In genomic region chr2:29922011-29922410, GRCm38 (mm10) we compare ENCODE assay signal across 10 mouse cellular contexts. TPM values are rescaled to one million over a fixed set of nuclear protein-coding genes. Genes with fewer than 3 reads are reported as not detected.
A peak's percentile ranks its signal among the peaks of the same experiment; 100 is the strongest.
DNase-seq lines count a peak whose midpoint lies in the region; ATAC-seq and TF ChIP-seq lines count a peak whose summit lies in the region.
"Had no signal": no experiment of that assay in that cellular context is flagged by ENCODE, and none has a peak within 500 bp of the region (broad histone marks: within the 10 kb centered on the region; RNA-seq: fewer than 3 reads in every experiment).

No protein-coding gene starts in this region.

- H3K4me1 ChIP-seq in heart, adult 2 months (ENCODE audit: control insufficient read depth, insufficient read depth, low read length): no peaks in the 10 kb centered on the region
- peaks cover 6% of the 10 kb centered on the region for H3K4me1 ChIP-seq in heart, embryonic 12.5 days (replicated peaks)
- H3K4me1 ChIP-seq in heart, postnatal 0 days (ENCODE audit: control insufficient read depth, insufficient read depth): no peaks in the 10 kb centered on the region
- no peaks in the 10 kb centered on the region for H3K4me1 ChIP-seq in lung, embryonic 14.5 days (ENCODE audit: insufficient read depth)
- H3K4me1 ChIP-seq: limb, embryonic 12.5 days had no signal

- H3K4me3 ChIP-seq in heart, adult 2 months: no peak overlapping the region
- no peak overlapping the region for H3K4me3 ChIP-seq in heart, embryonic 12.5 days
- H3K4me3 ChIP-seq in heart, postnatal 0 days (ENCODE audit: low read depth, low read length): no peak overlapping the region
- H3K4me3 ChIP-seq in lung, embryonic 14.5 days (ENCODE audit: low read depth, low read length): no peak overlapping the region
- H3K4me3 ChIP-seq: limb, embryonic 12.5 days had no signal

- intact Hi-C loops in heart, adult 2 months (cut with DNase I): no loop called here

- no peak overlapping the region for H3K9ac ChIP-seq in heart, adult 2 months (ENCODE audit: low read depth, low read length)
- no peak overlapping the region for H3K9ac ChIP-seq in heart, embryonic 12.5 days
- no peak overlapping the region for H3K9ac ChIP-seq in heart, postnatal 0 days (replicated peaks; ENCODE audit: low read depth, low read length)
- no peak overlapping the region for H3K9ac ChIP-seq in lung, embryonic 14.5 days

- TF ChIP-seq EP300 in heart, adult 2 months (IDR thresholded peaks at IDR 0.05; ENCODE audit: insufficient read depth, low read depth, low read length): no peak
- TF ChIP-seq EP300 in heart, postnatal 0 days (IDR thresholded peaks at IDR 0.05; ENCODE audit: low read depth): no peak

- DNase-seq in heart, adult 2 months: peak; percentile 78 to 79
- peak; percentile 90 for DNase-seq in A20 (ENCODE audit: low read depth, low spot score)
- DNase-seq in adrenal gland, postnatal 25 days: peak; percentile 59
- DNase-seq in heart, postnatal 0 days (ENCODE audit: low spot score): peak; percentile 22
- peak; percentile 89 for DNase-seq in lung, embryonic 14.5 days
- DNase-seq in spleen, postnatal 14 days (ENCODE audit: low spot score in 2 of 2): peak; percentile 25 to 46

- no peaks in the 10 kb centered on the region for H3K27me3 ChIP-seq in heart, adult 2 months (ENCODE audit: control insufficient read depth, insufficient read depth, low read length)
- no peaks in the 10 kb centered on the region for H3K27me3 ChIP-seq in heart, embryonic 12.5 days (replicated peaks)
- H3K27me3 ChIP-seq in heart, postnatal 0 days (ENCODE audit: control insufficient read depth, insufficient read depth, low read length): no peaks in the 10 kb centered on the region
- H3K27me3 ChIP-seq in lung, embryonic 14.5 days (ENCODE audit: insufficient read depth, low read length): no peaks in the 10 kb centered on the region
- H3K27me3 ChIP-seq: limb, embryonic 12.5 days had no signal

- no peak overlapping the region for H3K27ac ChIP-seq in heart, adult 2 months
- no peak overlapping the region for H3K27ac ChIP-seq in heart, embryonic 12.5 days (ENCODE audit: poor library complexity, severe bottlenecking)
- H3K27ac ChIP-seq in heart, postnatal 0 days (ENCODE audit: low read depth): no peak overlapping the region
- H3K27ac ChIP-seq in lung, embryonic 14.5 days (ENCODE audit: low read depth): no peak overlapping the region
- H3K27ac ChIP-seq: limb, embryonic 12.5 days had no signal

- no peak for TF ChIP-seq POLR2A in heart, adult 2 months (IDR thresholded peaks at IDR 0.05; ENCODE audit: insufficient read depth, low read depth, low read length)

- no peaks in the 10 kb centered on the region for H3K9me3 ChIP-seq in heart, embryonic 12.5 days (replicated peaks)
- H3K9me3 ChIP-seq in heart, postnatal 0 days (replicated peaks; ENCODE audit: control insufficient read depth, low read length): no peaks in the 10 kb centered on the region
- no peaks in the 10 kb centered on the region for H3K9me3 ChIP-seq in lung, embryonic 14.5 days (ENCODE audit: low read depth, low read length)
- H3K9me3 ChIP-seq: G1E; limb, embryonic 12.5 days had no signal

- H3K79me2 ChIP-seq in heart, adult 2 months (replicated peaks; ENCODE audit: control insufficient read depth, insufficient read depth, low read length): no peaks in the 10 kb centered on the region

- no peak overlapping the region for H3K4me2 ChIP-seq in heart, embryonic 12.5 days
- no peak overlapping the region for H3K4me2 ChIP-seq in heart, postnatal 0 days (ENCODE audit: low read depth, low read length)
- H3K4me2 ChIP-seq in lung, embryonic 14.5 days: no peak overlapping the region
- H3K4me2 ChIP-seq: limb, embryonic 12.5 days had no signal

- no peak for TF ChIP-seq CTCF in heart, adult 2 months (IDR thresholded peaks at IDR 0.05)
- no peak for TF ChIP-seq CTCF in heart, postnatal 0 days (IDR thresholded peaks at IDR 0.05; ENCODE audit: low read depth)
- TF ChIP-seq CTCF in lung, embryonic 14.5 days (IDR thresholded peaks at IDR 0.05; ENCODE audit: low read depth): no peak

- 17% methylated on average over 11 of the region's 11 CpGs for WGBS in heart, adult 2 months
- WGBS in heart, embryonic 12.5 days: 58% methylated on average over 11 of the region's 11 CpGs
- 34% methylated on average over 11 of the region's 11 CpGs for WGBS in heart, postnatal 0 days
- 23% methylated on average over 11 of the region's 11 CpGs for WGBS in lung, embryonic 14.5 days

- no peak for ATAC-seq in heart, embryonic 12.5 days (ENCODE audit: insufficient number of reproducible peaks, low FRiP score)
- ATAC-seq in heart, postnatal 0 days (ENCODE audit: insufficient read depth, low read depth): peak; percentile 76
- peak; percentile 52; the same call in 1 of the 2 replicates for ATAC-seq in lung, embryonic 14.5 days (ENCODE audit: insufficient read depth)
- ATAC-seq in inflammation-experienced regulatory T-cells, adult 6 months: no peak

- no peaks in the 10 kb centered on the region for H3K36me3 ChIP-seq in heart, adult 2 months (ENCODE audit: control insufficient read depth, insufficient read depth, low read length)
- H3K36me3 ChIP-seq in heart, embryonic 12.5 days: peaks cover 92% of the 10 kb centered on the region
- H3K36me3 ChIP-seq in heart, postnatal 0 days (replicated peaks; ENCODE audit: control insufficient read depth, insufficient read depth, low read length): peaks cover 88% of the 10 kb centered on the region
- H3K36me3 ChIP-seq in lung, embryonic 14.5 days (ENCODE audit: insufficient read depth): peaks cover 88% of the 10 kb centered on the region

RNA-seq across cellular contexts. Expression of gene Gle1, which starts 13.2 kb away (rescaled TPM):
- total RNA-seq in heart, adult 2 months (2021): 10 to 100 TPM; 23.8 to 25.6 TPM
- 14.9 and 25.5 TPM in 2 replicates for polyA plus RNA-seq in heart, adult 2 months (2012; rRNA removed)
- polyA plus RNA-seq in heart, embryonic 12.5 days (2016; fragmentation: Nextera tagmentation; extraction: Ambion mirVana): 42.8 and 43.3 TPM in 2 replicates
- 39.1 and 41.9 TPM in 2 replicates for total RNA-seq in adrenal gland, postnatal 25 days (2021)
- 14.7 and 21.4 TPM in 2 replicates for total RNA-seq in heart, postnatal 0 days (2014; rRNA removed; ENCODE audit: low replicate concordance)
- polyA plus RNA-seq in heart, postnatal 0 days (2015; fragmentation: Nextera tagmentation; extraction: Ambion mirVana): 22.8 and 23.0 TPM in 2 replicates
- 59.0 and 64.0 TPM in 2 replicates for polyA plus RNA-seq in lung, embryonic 14.5 days (2014; fragmentation: Nextera tagmentation; extraction: Ambion mirVana)
- polyA plus RNA-seq in inflammation-experienced regulatory T-cells, adult 6 months (2017; shearing (Covaris generic)): 10 to 100 TPM; 43.0 to 70.2 (median 66.3) TPM

RNA-seq across cellular contexts. Expression of gene Odf2, which starts 33.0 kb away (rescaled TPM):
- total RNA-seq in heart, adult 2 months (2021): 10 to 100 TPM; 16.6 to 20.1 TPM
- 22.2 and 22.3 TPM in 2 replicates for polyA plus RNA-seq in heart, adult 2 months (2012; rRNA removed)
- polyA plus RNA-seq in heart, embryonic 12.5 days (2016; fragmentation: Nextera tagmentation; extraction: Ambion mirVana): 64.1 and 72.2 TPM in 2 replicates
- 51.0 and 66.3 TPM in 2 replicates for total RNA-seq in adrenal gland, postnatal 25 days (2021)
- 32.3 and 35.1 TPM in 2 replicates for total RNA-seq in heart, postnatal 0 days (2014; rRNA removed; ENCODE audit: low replicate concordance)
- polyA plus RNA-seq in heart, postnatal 0 days (2015; fragmentation: Nextera tagmentation; extraction: Ambion mirVana): 22.5 and 28.6 TPM in 2 replicates
- 64.2 and 73.1 TPM in 2 replicates for polyA plus RNA-seq in lung, embryonic 14.5 days (2014; fragmentation: Nextera tagmentation; extraction: Ambion mirVana)
- polyA plus RNA-seq in inflammation-experienced regulatory T-cells, adult 6 months (2017; shearing (Covaris generic)): 10 to 100 TPM; 47.8 to 56.0 (median 52.8) TPM

RNA-seq across cellular contexts. Expression of gene Sptan1, which starts 43.3 kb away (rescaled TPM):
- 100 to 1,000 TPM; 159 to 167 TPM for total RNA-seq in heart, adult 2 months (2021)
- 130 and 163 TPM in 2 replicates for polyA plus RNA-seq in heart, adult 2 months (2012; rRNA removed)
- 124 and 141 TPM in 2 replicates for polyA plus RNA-seq in heart, embryonic 12.5 days (2016; fragmentation: Nextera tagmentation; extraction: Ambion mirVana)
- total RNA-seq in adrenal gland, postnatal 25 days (2021): 206 and 225 TPM in 2 replicates
- 245 and 266 TPM in 2 replicates for total RNA-seq in heart, postnatal 0 days (2014; rRNA removed; ENCODE audit: low replicate concordance)
- polyA plus RNA-seq in heart, postnatal 0 days (2015; fragmentation: Nextera tagmentation; extraction: Ambion mirVana): 66.4 and 79.3 TPM in 2 replicates
- 149 and 154 TPM in 2 replicates for polyA plus RNA-seq in lung, embryonic 14.5 days (2014; fragmentation: Nextera tagmentation; extraction: Ambion mirVana)
- polyA plus RNA-seq in inflammation-experienced regulatory T-cells, adult 6 months (2017; shearing (Covaris generic)): 10 to 100 TPM; 69.9 to 81.0 (median 75.6) TPM

RNA-seq across cellular contexts. Expression of gene Cercam, which starts 53.0 kb away (rescaled TPM):
- 1 to 10 TPM; 3.0 to 4.1 TPM for total RNA-seq in heart, adult 2 months (2021)
- 6.9 and 9.1 TPM in 2 replicates for polyA plus RNA-seq in heart, adult 2 months (2012; rRNA removed)
- polyA plus RNA-seq in heart, embryonic 12.5 days (2016; fragmentation: Nextera tagmentation; extraction: Ambion mirVana): 24.7 and 26.9 TPM in 2 replicates
- 11.3 and 11.6 TPM in 2 replicates for total RNA-seq in adrenal gland, postnatal 25 days (2021)
- 11.7 and 24.0 TPM in 2 replicates for total RNA-seq in heart, postnatal 0 days (2014; rRNA removed; ENCODE audit: low replicate concordance)
- 7.9 and 8.8 TPM in 2 replicates for polyA plus RNA-seq in heart, postnatal 0 days (2015; fragmentation: Nextera tagmentation; extraction: Ambion mirVana)
- 11.0 and 12.0 TPM in 2 replicates for polyA plus RNA-seq in lung, embryonic 14.5 days (2014; fragmentation: Nextera tagmentation; extraction: Ambion mirVana)
- 1 to 10 TPM in 1 of 3 experiments, under 1 TPM in 2; 0.46 to 3.9 (median 0.59) TPM for polyA plus RNA-seq in inflammation-experienced regulatory T-cells, adult 6 months (2017; shearing (Covaris generic))

Comparison
In these comparisons a context has a peak if more than half of its experiments do, and no peak if none do; other contexts are left out.
1. ATAC-seq: peak in heart, postnatal 0 days (single experiment) and lung, embryonic 14.5 days (single experiment); none in heart, embryonic 12.5 days (single experiment) and inflammation-experienced regulatory T-cells, adult 6 months (single experiment).
2. DNase-seq: peak in every context shown above with its lines; median percentile 90 in A20; 89 in lung, embryonic 14.5 days; 78 in heart, adult 2 months; 59 in adrenal gland, postnatal 25 days; 36 in spleen, postnatal 14 days; 22 in heart, postnatal 0 days.